Mouse (Mus musculus) kidney, adult 2 months (tissue): ENCODE measurements around the gene Hddc3. TPM values are rescaled to one million over a fixed set of nuclear protein-coding genes. Genes with fewer than 3 reads are reported as not detected.

Experiments used
- DNase-seq: peaks from one replicate; pipeline ENCODE4 v3.0.0; 2021
- H3K27ac ChIP-seq: fragments of 200-500 bp; 2 replicates; pipeline ENCODE4 v1.5.1; 2012; ENCODE audit warnings: low read depth, low read length, control low read depth, inconsistent platforms; ENCODE audit not compliant: insufficient read depth
- H3K27me3 ChIP-seq: fragments of 200-500 bp; replicated peaks from 2 replicates; pipeline ENCODE4 v1.6.1; 2012; ENCODE audit warnings: mild to moderate bottlenecking, moderate library complexity, low read length, inconsistent platforms; ENCODE audit not compliant: control insufficient read depth, insufficient read depth
- H3K36me3 ChIP-seq: fragments of 200-500 bp; 2 replicates; pipeline ENCODE4 v1.6.1; 2012; ENCODE audit warnings: mild to moderate bottlenecking, moderate library complexity, low read length, inconsistent platforms; ENCODE audit not compliant: control insufficient read depth, insufficient read depth
- H3K4me1 ChIP-seq: fragments of 200-500 bp; 2 replicates; pipeline ENCODE4 v1.6.1; 2011; ENCODE audit warnings: low read length; ENCODE audit not compliant: control insufficient read depth, insufficient read depth
- H3K4me3 ChIP-seq: fragments of 200-500 bp; 2 replicates; pipeline ENCODE4 v1.5.1; 2011; ENCODE audit warnings: mild to moderate bottlenecking, low read depth, low read length, control low read depth; ENCODE audit not compliant: insufficient read depth
- CTCF ChIP-seq: fragments of 200-500 bp; conservative IDR thresholded peaks from 2 replicates; pipeline ENCODE4 v1.5.1; 2011; ENCODE audit warnings: low read depth, mild to moderate bottlenecking, control low read depth, low read length, moderate library complexity, mixed read lengths; ENCODE audit not compliant: insufficient read depth, insufficient read length
- POLR2A ChIP-seq: fragments of 200-500 bp; IDR thresholded peaks from one replicate; pipeline ENCODE4 v1.6.1; 2011; ENCODE audit warnings: low read depth, low read length, control low read depth
- WGBS: fragments of 180-500 bp; shearing (Covaris S2); methylation state at CpG from one replicate; pipeline ENCODE4 v1.1.7; 2018; 5-methylcytosine and 5-hydroxymethylcytosine counted together
- polyA plus RNA-seq: library from polyadenylated mRNA; depleted of rRNA; stranded (reverse); fragments of >200 nt; gene quantifications from 2 replicates; pipeline ENCODE4 v1.2.3, GENCODE M21; 2012

Gene Hddc3
- polyA plus RNA-seq, 1 experiment: 86.4 TPM

DNA sequence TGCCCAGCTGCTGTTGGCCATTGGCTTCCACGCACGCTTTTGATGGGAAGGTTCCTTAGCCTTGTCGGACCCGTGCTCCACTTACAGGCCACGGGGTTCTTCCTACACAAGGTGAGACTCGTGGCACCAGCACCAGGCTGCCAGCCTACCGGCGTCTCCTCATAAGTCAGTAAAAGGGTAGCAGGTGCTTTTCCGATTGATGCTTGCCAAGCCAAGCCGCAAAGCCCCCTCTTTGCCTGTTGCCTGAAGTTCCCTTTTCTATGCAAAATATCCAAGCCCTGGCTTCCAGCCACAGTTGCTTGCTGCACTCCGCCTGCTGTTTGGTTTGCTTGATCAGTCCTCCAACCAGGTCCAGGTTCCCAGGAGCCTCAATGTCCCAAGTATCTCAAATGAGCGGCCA, 30.9 kb downstream of the Hddc3 start:
- DNase-seq: no peak
- Histone ChIP-seq H3K27me3 (no peaks in the 10 kb centered on the region), H3K36me3 (no peaks in the 10 kb centered on the region), H3K4me3 (no peak overlapping the region), H3K27ac (no peak overlapping the region), H3K4me1 (peaks cover 2% of the 10 kb centered on the region; the same call in 1 of the 2 replicates)
- TF ChIP-seq CTCF (no peak), POLR2A (no peak)
- 89% methylated on average over 12 of the region's 12 CpGs for WGBS

- no peak for DNase-seq
- Histone ChIP-seq H3K27ac (no peak overlapping the region), H3K4me1 (peaks cover 2% of the 10 kb centered on the region; the same call in 1 of the 2 replicates), H3K36me3 (no peaks in the 10 kb centered on the region), H3K27me3 (no peaks in the 10 kb centered on the region), H3K4me3 (no peak overlapping the region)
- TF ChIP-seq CTCF: no peak
- TF ChIP-seq POLR2A: no peak
- WGBS: 70% methylated on average over 3 of the region's 3 CpGs
These were observed 31.4 kb downstream of the Hddc3 start for GRCm38 (mm10) chr7:80374280-80374679.

GRCm38 (mm10) chr7:80374733-80375132, 31.8 kb downstream of the Hddc3 start:
- peaks cover 2% of the 10 kb centered on the region; the same call in 1 of the 2 replicates for H3K4me1 ChIP-seq
- H3K27ac ChIP-seq: no peak overlapping the region
- DNase-seq: no peak
- no peak overlapping the region for H3K4me3 ChIP-seq
- H3K36me3 ChIP-seq: no peaks in the 10 kb centered on the region
- H3K27me3 ChIP-seq: no peaks in the 10 kb centered on the region
- no peak for TF ChIP-seq CTCF
- 94% methylated on average over 3 of the region's 3 CpGs for WGBS

GRCm38 (mm10) chr7:80375376-80376039, 32.6 kb downstream of the Hddc3 start:
- TF ChIP-seq CTCF (no peak), POLR2A (no peak)
- H3K27me3 ChIP-seq: no peaks in the 10 kb centered on the region
- WGBS: 52% methylated on average over 9 of the region's 9 CpGs
- DNase-seq: no peak
- no peak overlapping the region for H3K4me3 ChIP-seq
- no peaks in the 10 kb centered on the region for H3K36me3 ChIP-seq
- H3K4me1 ChIP-seq: peaks cover 2% of the 10 kb centered on the region; the same call in 1 of the 2 replicates
- H3K27ac ChIP-seq: no peak overlapping the region

DNA sequence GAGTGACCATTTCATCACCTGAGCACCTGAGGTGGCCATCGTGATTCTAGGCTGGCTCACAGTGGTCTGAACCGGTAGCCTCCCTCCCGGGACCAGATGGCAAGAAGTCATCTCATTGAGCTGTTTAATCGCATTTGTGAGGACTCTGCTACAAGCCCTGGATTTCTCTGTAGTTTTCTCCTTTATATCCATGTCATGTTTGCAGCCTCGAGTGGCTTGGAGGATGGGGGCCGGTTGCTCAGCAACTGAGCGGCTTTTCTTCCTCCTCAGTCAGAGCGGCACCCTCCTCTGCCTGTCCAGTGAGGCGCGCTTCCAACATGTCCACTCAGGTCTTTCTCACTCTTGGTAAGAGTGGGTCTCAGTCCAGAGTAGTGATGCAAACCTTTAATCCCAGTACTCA, 33.3 kb downstream of the Hddc3 start:
- Histone ChIP-seq H3K36me3 (no peaks in the 10 kb centered on the region), H3K27me3 (no peaks in the 10 kb centered on the region), H3K27ac (no peak overlapping the region), H3K4me1 (peaks cover 2% of the 10 kb centered on the region; the same call in 1 of the 2 replicates), H3K4me3 (no peak overlapping the region)
- DNase-seq: no peak
- WGBS: 84% methylated on average over 10 of the region's 10 CpGs
- TF ChIP-seq CTCF (no peak), POLR2A (no peak)

DNA sequence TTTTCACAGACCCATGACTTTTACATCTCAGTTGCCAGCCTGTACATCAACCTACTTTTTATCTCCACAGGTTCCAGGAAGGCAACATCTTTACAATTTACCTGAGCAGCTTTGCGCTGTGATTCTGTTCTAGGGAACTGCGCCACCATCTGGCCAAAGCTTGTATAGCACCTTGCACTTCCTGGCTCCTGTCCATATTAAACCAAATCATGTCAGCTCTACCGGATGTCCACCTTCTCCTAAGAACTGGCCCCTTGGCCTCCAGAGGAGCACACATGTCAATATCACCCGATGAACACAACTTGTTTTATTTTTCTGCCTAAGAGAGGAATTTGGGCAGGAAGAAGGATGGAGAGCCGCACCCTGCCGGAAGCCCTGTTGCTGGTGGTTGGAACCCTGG, 34.6 kb downstream of the Hddc3 start:
- 21% methylated on average over 6 of the region's 6 CpGs for WGBS
- H3K36me3 ChIP-seq: no peaks in the 10 kb centered on the region
- H3K4me3 ChIP-seq: no peak overlapping the region
- H3K4me1 ChIP-seq: no peaks in the 10 kb centered on the region
- peak; percentile 80 for DNase-seq
- TF ChIP-seq CTCF: peak; percentile 94
- TF ChIP-seq POLR2A: no peak
- H3K27me3 ChIP-seq: no peaks in the 10 kb centered on the region
- H3K27ac ChIP-seq: no peak overlapping the region

GRCm38 (mm10) chr7:80379531-80379930, 36.6 kb downstream of the Hddc3 start:
- H3K4me1 ChIP-seq: no peaks in the 10 kb centered on the region
- DNase-seq: peak; percentile 37
- H3K4me3 ChIP-seq: no peak overlapping the region
- no peaks in the 10 kb centered on the region for H3K36me3 ChIP-seq
- 67% methylated on average over 13 of the region's 13 CpGs for WGBS
- H3K27ac ChIP-seq: no peak overlapping the region
- TF ChIP-seq CTCF (peak; percentile 51; the same call in 1 of the 2 replicates), POLR2A (no peak)
- no peaks in the 10 kb centered on the region for H3K27me3 ChIP-seq
